Mouse (Mus musculus) gastrocnemius, adult 8-10 months (tissue): ENCODE measurements at regions not wholly inside any gene's neighbourhood (a gene's known extent, or its start where the extent isn't known, plus 50 kb on each side); places are given as distances from the start of the nearest gene placed in this dataset.
A peak's percentile ranks its signal among the peaks of the same experiment; 100 is the strongest.
"Not testable (repeated sequence)": the region's sequence is repeated elsewhere in the genome, so short reads cannot be mapped to it uniquely, and the experiment has no call there.

Experiments used
- DNase-seq, 2 experiments: peaks; one replicate each; pipeline ENCODE4 v3.0.0; 2022; ENCODE audit warnings: low spot score in 2 of 2

DNA sequence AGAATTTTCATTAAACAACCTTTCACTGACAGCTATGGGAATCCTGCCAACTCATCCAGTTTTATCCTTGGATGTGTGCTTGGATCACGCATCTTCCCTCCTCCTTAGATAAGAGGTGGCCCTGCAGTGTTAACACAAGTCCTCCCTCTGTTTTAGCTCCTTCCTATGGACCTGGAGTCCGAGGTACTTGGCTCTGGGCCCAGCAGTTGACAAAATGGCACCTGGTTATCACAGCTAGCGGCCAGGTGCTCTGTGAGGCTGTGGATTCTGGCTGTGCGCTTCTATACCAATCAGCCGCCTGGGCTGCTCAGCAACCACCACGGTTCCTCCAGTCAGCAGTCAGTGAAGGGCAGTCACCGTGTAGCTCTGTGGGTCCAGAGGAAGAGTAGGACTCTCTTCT is 157.4 kb downstream of the Prdm2 start:
- no peak for DNase-seq

DNA sequence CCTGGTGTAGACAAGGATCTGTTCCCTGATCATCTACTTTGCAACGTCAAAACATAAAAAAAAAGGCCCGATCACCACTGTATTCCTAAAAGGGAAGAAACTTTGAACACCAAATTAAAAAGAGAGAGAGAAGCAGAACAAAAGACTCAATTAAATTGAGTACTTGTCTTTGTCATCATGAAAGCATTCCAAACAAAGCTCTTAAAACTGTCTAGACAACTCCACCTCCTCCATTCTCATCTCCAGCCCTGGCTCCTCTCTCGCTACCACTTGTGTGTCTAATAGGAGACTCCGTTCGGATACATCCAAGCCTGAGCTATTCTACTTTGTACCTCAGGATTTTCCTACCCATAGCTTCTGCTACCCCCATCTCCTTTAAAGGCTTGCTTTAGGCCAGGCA is 159.8 kb downstream of the Prdm2 start:
- DNase-seq, result no peak

- no peak for DNase-seq
These were observed 161.6 kb downstream of the Prdm2 start for GRCm38 (mm10) chr4:143051205-143051604.

- DNase-seq, result no peak
These were observed 167.6 kb downstream of the Prdm2 start for GRCm38 (mm10) chr4:143045245-143045644.

GRCm38 (mm10) chr4:143042806-143043205 is 170.0 kb downstream of the Prdm2 start:
- no peak for DNase-seq

DNA sequence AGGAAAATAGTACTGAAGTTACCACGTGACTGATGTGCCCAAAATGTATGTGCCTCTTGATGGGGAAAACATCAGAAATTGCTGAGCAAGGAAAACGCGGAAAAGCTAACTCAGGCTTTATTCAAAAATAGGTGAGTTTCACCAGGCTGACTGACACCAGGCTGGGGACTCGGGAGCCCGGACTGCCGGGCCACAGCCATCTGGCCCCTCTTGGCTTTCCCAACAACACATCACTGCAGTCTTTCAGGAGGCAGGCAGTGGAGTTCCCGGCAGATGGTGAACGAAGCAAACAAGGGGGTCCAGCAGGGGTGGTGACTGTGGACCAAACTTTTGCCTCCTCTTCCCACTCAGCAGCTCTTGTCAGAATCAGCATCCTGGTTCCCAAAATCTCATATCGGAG is 174.2 kb downstream of the Prdm2 start:
- no peak for DNase-seq

GRCm38 (mm10) chr4:143036704-143037103 is 176.1 kb downstream of the Prdm2 start:
- no peak for DNase-seq

GRCm38 (mm10) chr4:143035089-143035488 is 177.7 kb downstream of the Prdm2 start:
- not testable (repeated sequence) for DNase-seq

DNA sequence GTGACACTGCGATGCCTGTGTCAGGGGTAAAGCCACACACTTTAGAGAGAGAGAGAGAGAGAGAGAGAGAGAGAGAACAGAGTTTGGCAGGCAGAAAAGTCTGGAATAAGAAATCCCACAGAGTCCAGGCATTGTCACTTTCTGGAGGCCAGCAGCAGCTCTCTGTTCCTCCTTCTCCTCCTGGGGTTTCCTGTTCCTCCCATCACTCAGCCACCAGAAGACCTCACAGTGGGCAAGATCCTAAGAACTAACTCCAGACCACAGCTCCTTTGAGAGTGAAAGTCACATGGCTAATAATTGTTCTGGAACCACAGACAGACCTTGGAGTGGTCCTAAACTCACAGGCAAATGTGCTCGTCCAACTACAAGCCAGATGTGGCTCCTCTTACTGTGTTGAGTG is 178.5 kb downstream of the Prdm2 start:
- DNase-seq, result not testable (repeated sequence)

DNA sequence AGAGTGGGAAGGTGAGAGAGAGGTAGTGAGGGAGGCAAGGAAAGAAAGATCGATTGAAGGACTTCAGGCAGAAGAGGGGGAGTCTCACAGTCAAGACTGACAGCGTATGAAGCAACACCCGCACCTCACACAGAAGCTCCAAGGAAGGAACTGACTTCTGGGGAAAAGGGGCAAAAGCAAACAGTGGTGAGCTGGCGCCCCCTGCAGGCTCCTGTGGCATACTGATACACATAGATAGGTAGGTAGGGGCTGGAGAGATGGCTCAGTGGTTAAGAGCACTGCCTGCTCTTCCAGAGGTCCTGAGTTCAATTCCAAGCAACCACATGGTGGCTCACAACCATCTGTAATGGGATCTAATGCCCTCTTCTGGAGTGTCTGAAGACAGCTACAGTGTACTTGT is 183.0 kb downstream of the Prdm2 start:
- not testable (repeated sequence) for DNase-seq

- DNase-seq, result peak; percentile 11 to 12
These were observed 185.5 kb downstream of the Prdm2 start for GRCm38 (mm10) chr4:143027292-143027691.

GRCm38 (mm10) chr4:143021242-143021881 is 191.4 kb downstream of the Prdm2 start:
- DNase-seq, result peak in 1 of 2 experiments; percentile 22

DNA sequence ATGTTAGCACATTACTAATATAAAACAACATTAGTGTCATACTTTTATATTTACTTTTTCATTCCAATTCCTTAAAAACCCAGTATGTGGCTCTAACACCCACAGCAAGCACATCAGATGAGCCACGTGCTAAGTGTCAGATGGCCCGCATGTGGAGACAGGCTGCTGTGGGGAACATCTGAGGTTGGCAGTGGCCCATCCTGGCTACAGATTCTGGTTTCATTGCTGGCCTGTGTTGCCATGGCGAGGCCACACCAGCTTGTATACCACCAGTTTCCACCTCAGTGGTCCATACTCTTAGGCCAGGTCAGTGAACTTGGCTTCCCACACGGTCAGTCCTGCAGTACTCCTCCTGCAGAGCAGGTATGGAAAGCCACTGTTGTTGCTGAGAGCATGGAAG is 192.1 kb downstream of the Prdm2 start:
- DNase-seq, result no peak

DNA sequence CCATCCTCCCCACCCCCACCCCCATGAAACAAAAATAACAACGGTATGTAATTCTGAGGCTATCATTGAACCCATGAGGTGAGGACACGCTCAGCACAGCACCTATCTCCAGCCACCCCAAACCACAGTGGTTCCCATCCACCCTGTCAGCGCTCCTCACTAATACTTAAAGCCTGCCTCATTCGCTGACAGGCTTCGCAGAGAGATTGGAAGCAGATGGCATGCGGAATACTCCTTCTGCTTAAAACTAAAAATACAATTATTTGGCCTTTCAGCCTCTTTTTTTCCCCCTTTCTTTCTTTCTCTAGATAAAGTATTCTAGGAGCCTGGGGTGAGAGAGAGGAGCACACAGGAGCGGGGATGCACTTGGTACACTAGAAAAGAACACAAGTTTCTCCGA is 199.9 kb downstream of the Prdm2 start:
- DNase-seq, result no peak

DNA sequence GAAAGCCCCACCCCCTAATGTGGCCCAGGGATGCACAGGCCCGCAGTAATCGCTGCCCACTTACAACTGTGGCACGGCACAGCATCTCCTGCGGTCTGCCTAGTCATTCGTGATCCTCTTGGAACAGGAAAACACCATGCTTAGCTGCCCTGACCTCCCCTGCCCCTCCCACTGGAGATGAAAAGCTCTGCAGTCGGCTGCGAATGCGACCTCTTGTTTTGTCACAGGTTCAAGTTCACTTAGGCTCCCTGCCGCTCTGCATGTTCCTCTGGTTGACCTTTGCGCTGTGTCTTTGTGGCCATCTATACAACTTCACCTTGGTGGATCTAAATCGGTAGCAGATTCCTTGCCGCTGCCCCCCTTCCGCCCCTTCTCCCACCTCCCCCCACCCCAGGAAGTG is 210.8 kb downstream of the Prdm2 start:
- DNase-seq, result no peak

DNA sequence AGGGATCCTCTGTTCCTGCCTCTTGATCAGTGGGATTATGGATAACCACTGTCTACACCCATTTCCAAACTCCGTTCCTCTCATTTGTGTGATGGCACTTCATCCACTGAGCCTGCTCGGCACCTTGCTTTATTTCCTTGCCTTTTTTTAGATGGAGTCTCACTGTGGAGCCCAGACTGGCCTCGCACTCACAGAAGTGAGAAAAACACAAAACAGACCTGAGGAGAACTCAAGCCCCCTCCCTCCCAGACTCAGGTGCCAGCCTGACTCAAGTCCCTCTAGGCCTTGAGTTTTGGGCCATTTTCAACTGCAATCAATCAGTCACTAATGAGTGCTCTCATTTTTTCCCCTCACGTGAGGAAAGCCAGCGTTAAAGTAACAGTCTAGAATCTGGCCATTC is 211.3 kb downstream of the Prdm2 start:
- no peak for DNase-seq

GRCm38 (mm10) chr4:142996406-142996805 is 216.4 kb downstream of the Prdm2 start:
- DNase-seq, result no peak

DNA sequence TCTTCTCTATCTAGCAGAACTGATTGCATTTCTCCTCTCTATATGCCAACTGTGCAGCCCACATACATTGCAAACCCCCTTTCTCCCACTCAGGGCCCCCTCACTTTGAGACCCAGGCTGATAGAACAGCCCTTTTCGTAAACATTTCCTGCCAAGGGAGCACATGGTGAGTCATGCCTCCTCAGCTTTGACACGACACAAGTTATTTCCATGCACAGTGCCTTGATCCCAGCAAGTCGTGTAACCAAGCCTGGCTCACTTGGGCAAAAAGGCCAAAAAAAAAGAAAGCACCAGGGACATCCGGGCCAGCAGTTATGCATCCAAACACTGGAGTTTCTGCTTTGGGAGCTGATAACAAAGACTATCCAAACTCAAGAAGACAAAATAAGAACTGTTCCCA is 221.4 kb downstream of the Prdm2 start:
- no peak for DNase-seq

GRCm38 (mm10) chr4:142989175-142989574 is 223.6 kb downstream of the Prdm2 start:
- no peak for DNase-seq

GRCm38 (mm10) chr4:142983295-142983624 is 229.5 kb downstream of the Prdm2 start:
- DNase-seq, result no peak

DNA sequence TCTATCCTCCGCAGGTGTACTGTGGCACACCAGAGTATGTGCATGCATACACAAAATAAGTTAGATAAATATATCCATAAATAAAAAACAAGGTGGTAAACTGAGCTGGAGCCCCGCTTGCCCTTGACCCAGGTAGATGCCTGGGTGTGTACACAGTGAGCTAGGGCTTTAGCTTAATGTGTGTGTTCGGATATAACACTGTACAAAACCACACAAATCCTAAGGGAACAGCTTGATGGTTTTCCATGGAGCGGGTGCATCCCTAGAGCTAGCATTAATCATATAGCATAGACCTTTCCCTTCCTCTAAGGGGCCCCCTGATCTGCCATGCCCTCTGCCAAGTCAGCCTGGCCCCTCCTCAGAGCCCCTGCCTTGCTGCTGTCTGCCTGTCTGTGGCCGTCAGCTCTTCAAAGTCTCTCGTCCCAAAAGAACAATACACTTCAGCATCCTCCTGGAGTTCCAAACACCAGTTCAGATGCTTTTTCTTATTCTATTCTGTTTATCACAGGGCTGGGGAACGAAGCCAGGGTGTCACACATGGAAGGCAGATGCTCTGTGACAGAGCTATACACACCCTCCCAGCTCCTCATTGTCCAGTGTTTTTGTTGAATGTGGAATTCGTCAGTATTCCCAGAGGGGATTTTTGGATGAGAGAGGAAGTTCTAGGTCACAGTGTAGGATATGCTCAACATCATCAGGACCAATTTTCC is 230.1 kb downstream of the Prdm2 start:
- no peak for DNase-seq

- DNase-seq, result no peak
These were observed 237.2 kb downstream of the Prdm2 start for GRCm38 (mm10) chr4:142975620-142976019.

- DNase-seq, result no peak
These were observed 242.8 kb downstream of the Prdm2 start for GRCm38 (mm10) chr4:142970040-142970439.
